Mouse (Mus musculus) limb, embryonic 15.5 days (tissue): ENCODE measurements around the gene Lhx9. TPM values are rescaled to one million over a fixed set of nuclear protein-coding genes. Genes with fewer than 3 reads are reported as not detected.
"Not testable (repeated sequence)": the region's sequence is repeated elsewhere in the genome, so short reads cannot be mapped to it uniquely, and the experiment has no call there.

ENCODE experiments used
- ATAC-seq: fragments of 200-750 bp; cut with Nextera tagmentation; 2 replicates; pipeline ENCODE4 v1.8.0; 2017; ENCODE audit warnings: low read depth, moderate TSS enrichment; ENCODE audit not compliant: insufficient number of reproducible peaks, low FRiP score, low TSS enrichment
- H3K27ac ChIP-seq: fragments of 300-500 bp; sonication (generic); 2 replicates; pipeline ENCODE4 v1.5.1; 2015; ENCODE audit warnings: moderate library complexity, mild to moderate bottlenecking, inconsistent platforms
- H3K27me3 ChIP-seq: fragments of 300-500 bp; sonication (generic); 2 replicates; pipeline ENCODE4 v1.6.1; 2015; ENCODE audit warnings: inconsistent platforms
- H3K36me3 ChIP-seq: fragments of 300-500 bp; sonication (generic); 2 replicates; pipeline ENCODE4 v1.6.1; 2015; ENCODE audit warnings: inconsistent platforms
- H3K4me1 ChIP-seq: fragments of 300-500 bp; sonication (generic); 2 replicates; pipeline ENCODE4 v1.6.1; 2015; ENCODE audit warnings: inconsistent platforms
- H3K4me2 ChIP-seq: fragments of 300-500 bp; sonication (generic); 2 replicates; pipeline ENCODE4 v1.6.1; 2015; ENCODE audit warnings: mild to moderate bottlenecking, inconsistent platforms
- H3K4me3 ChIP-seq: fragments of 300-500 bp; sonication (generic); 2 replicates; pipeline ENCODE4 v1.5.1; 2015; ENCODE audit warnings: mild to moderate bottlenecking, inconsistent platforms
- H3K9ac ChIP-seq: fragments of 300-500 bp; sonication (generic); 2 replicates; pipeline ENCODE4 v1.6.1; 2015; ENCODE audit warnings: inconsistent platforms
- H3K9me3 ChIP-seq: fragments of 300-500 bp; sonication (generic); 2 replicates; pipeline ENCODE4 v1.6.1; 2016; ENCODE audit warnings: inconsistent platforms
- WGBS: fragments of 180-500 bp; shearing (Covaris S2); methylation state at CpG from one replicate; pipeline ENCODE4 v1.1.7; 2015; 5-methylcytosine and 5-hydroxymethylcytosine counted together
- polyA plus RNA-seq: library from polyadenylated mRNA; unstranded; fragments of >200 nt; fragmentation: Nextera tagmentation; extraction: Ambion mirVana; gene quantifications from 2 replicates; pipeline ENCODE4 v1.2.1, GENCODE M21; 2015

Gene Lhx9
- polyA plus RNA-seq = 11.7 and 13.5 TPM in 2 replicates

DNA sequence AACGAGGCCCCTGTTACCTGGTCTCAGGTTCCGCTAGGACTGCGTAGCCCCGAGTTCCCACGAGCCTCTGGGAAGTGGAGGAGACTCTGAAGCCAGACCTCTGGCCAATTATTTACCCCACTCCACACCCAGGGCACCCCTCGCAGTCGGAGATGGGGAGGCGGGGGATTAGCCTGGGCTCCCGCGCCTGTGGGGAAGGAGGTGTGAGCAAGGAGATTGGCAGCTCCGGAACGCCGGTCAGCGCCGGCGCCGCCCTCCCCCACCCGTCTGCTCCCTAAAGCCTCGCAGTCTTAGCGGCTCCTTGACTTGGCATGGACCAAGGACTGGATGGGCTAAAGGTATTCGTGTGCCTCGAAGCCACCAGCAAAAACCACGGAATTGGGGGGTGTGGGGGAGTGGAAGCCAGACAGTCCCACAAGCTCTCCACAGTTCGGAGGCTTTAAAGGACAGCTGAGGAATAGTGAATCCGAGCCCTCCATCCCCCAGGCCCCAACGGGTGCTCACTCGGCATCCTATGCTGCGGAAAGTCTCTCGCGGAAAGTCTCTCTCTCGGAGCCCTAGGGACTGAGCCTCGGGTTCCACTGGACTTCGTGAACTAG is at the start of gene Lhx9:
Gene Lhx9, minus strand, starts transcription at position 67 of the 599 bp plus-strand sequence.
- H3K27ac ChIP-seq = no peak within 1 kb of the TSS
- peak within 1 kb of the TSS; percentile 7; the same call in 1 of the 2 replicates for H3K9ac ChIP-seq
- H3K36me3 ChIP-seq = peaks cover 7% of the 10 kb centered on the region
- H3K4me3 ChIP-seq = peak within 1 kb of the TSS; percentile 40
- WGBS = under 1% methylated on average over 33 of the region's 33 CpGs
- peaks cover 27% of the 10 kb centered on the region for H3K4me1 ChIP-seq
- H3K27me3 ChIP-seq = peaks cover 61% of the 10 kb centered on the region
- no peaks in the 10 kb centered on the region for H3K9me3 ChIP-seq
- peak within 1 kb of the TSS; percentile 72 for H3K4me2 ChIP-seq
- peak; percentile 37; the same call in 1 of the 2 replicates for ATAC-seq

DNA sequence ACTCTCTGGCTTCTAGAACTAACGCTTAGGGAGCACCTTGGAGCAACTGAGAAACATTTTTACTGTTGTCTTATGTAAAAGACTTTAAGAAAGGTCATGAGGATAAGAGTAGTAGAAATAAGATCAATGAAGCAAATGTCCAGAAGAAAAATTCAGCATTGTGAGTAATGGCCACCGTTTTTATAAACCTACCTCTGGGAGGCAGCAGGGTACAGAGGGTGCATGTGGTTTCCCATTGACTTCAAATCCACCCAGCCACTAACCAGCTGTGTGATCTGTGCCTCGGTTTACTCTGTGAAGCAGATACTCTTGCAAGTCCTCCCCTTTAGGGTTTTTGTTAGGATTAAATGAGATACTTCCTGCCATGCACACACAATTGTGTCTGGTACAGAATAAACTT is 47.7 kb upstream of the Lhx9 start:
- WGBS = 80% methylated on average over 3 of the region's 3 CpGs
- Histone ChIP-seq H3K9ac (no peak overlapping the region), H3K4me3 (no peak overlapping the region), H3K4me2 (no peak overlapping the region), H3K4me1 (no peaks in the 10 kb centered on the region), H3K27ac (no peak overlapping the region), H3K27me3 (no peaks in the 10 kb centered on the region), H3K9me3 (no peaks in the 10 kb centered on the region), H3K36me3 (no peaks in the 10 kb centered on the region)
- ATAC-seq = no peak

DNA sequence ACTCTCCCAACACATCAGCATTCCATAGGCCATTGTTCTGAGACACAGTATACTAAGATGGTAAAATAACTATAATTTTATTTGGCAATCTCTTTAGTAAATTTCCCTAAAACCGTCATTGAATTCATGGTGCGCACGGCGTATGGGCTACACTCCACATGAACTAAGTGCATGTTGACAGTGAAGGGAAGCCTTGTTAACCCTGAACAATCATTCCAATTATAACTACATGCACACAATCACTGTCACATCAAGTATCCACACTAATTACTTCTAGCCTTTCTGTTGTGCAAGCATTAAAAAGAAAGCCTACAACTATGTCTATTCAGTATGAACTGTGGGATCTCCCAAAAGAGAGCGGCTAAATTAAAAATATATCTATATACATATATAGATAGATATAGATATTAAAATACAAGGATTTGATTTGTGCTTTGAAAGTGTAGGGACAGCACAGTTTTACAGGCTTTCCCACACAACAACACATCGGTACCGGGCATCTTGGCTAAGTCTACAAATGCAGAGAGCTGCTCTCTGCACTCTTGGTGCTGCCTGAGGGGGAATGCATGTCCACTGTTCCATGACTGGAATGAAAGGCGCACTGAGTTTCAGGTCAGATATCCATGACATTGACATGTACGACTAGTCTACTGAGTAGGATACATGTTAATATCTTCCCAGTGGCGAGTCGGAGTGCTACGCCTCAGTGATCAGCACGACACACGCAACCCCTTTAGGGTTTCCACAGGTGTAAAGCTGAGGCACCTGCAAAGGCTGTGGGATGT is 29.3 kb upstream of the Lhx9 start:
- Histone ChIP-seq H3K4me1 (no peaks in the 10 kb centered on the region), H3K4me3 (no peak overlapping the region), H3K27me3 (no peaks in the 10 kb centered on the region), H3K9me3 (no peaks in the 10 kb centered on the region), H3K36me3 (no peaks in the 10 kb centered on the region), H3K4me2 (no peak overlapping the region), H3K9ac (no peak overlapping the region), H3K27ac (no peak overlapping the region)
- no peak for ATAC-seq
- 95% methylated on average over 14 of the region's 14 CpGs for WGBS

DNA sequence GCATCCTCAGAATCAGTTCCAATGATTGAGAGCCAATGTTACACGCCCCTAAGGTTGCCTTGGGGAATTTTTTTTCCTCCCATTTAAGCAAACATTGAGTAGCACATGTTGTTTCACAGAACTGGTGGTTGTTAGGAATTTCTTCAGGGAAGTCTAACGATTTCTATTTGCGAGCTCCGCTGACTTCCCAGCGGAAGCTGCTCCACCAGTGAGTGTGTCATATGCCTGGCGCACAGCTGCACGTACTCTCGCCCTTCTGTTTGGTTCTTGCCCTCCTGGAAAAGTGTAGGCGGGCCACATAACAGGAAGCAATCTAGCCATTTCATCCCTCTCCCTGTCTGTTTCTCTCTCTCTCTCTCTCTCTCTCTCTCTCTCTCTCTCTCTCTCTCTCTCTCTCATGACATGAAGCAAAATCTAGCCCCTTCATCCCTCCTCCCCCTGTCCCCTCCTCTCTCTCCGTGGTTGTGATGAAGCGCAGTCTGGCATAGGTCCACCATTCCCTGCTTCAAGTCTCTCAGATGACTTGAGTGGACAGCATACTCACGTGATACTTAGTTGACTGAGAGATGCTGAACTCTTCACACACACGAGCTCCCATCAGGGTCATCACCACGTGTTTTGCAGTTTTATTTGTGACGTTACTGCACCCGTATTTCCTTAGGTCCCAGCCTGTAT is 28.1 kb upstream of the Lhx9 start:
- Histone ChIP-seq H3K9ac (no peak overlapping the region), H3K27me3 (no peaks in the 10 kb centered on the region), H3K4me3 (peak overlapping the region; percentile 30), H3K4me2 (peak overlapping the region; percentile 41), H3K9me3 (no peaks in the 10 kb centered on the region), H3K4me1 (no peaks in the 10 kb centered on the region), H3K27ac (no peak overlapping the region), H3K36me3 (no peaks in the 10 kb centered on the region)
- WGBS = 34% methylated on average over 16 of the region's 16 CpGs
- 0 out of 2 replicates have a peak, but pooled peaks have one; percentile 35 for ATAC-seq

DNA sequence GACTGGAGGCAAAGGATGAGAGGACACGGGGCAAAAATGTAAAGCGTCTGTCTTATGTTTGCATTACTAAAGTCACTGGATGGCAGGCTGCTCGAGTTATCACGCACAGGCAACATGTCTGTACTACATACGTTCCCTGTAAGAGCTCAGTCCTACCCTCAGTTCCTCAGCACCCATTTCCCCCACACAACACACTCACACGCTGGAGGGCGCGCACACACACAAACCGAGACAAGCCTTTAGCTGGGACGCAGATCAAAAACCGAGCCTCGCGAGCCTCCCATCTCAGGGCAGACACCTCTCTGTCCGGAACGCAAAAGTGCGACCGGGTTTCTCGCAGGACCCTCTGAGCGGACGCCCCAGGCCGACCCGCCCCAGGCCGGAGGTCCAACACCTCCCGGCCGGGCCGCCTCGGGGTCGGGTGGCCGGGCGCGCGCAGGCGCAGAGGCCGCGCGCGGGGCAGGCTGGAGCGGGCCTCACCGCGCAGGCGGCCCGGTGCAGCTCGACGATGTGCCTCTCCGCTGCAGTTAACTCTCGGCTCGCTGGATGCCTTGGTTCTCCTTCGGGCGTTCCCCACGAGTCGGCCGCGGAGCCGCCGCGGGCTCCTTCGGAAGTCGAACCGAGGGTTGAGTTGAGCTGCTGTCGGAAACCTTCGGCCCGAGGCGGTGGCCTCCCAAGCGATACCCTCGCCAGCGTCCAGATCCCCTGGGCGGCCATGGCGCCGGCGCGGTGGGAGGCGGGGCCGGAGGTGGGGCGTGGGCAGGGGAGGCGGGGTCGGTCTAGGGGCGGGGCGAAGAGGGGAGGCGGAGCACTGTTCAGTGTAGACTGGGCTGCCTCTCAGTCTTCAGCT is 7.9 kb upstream of the Lhx9 start, which contains the start of gene 2310009B15Rik:
Gene 2310009B15Rik, minus strand, starts transcription at position 752 of the 850 bp plus-strand sequence.
- H3K4me1 ChIP-seq, H3K27me3 ChIP-seq, H3K9me3 ChIP-seq, H3K36me3 ChIP-seq: not testable (repeated sequence)
- peak within 1 kb of the TSS; percentile 24; the same call in 1 of the 2 replicates for H3K4me2 ChIP-seq
- H3K9ac ChIP-seq = peak within 1 kb of the TSS; percentile 37; the same call in 1 of the 2 replicates
- ATAC-seq = peak; percentile 98
- under 1% methylated on average over 51 of the region's 79 CpGs for WGBS
- H3K4me3 ChIP-seq = peak within 1 kb of the TSS; percentile 48
- peak within 1 kb of the TSS; percentile 88 for H3K27ac ChIP-seq

DNA sequence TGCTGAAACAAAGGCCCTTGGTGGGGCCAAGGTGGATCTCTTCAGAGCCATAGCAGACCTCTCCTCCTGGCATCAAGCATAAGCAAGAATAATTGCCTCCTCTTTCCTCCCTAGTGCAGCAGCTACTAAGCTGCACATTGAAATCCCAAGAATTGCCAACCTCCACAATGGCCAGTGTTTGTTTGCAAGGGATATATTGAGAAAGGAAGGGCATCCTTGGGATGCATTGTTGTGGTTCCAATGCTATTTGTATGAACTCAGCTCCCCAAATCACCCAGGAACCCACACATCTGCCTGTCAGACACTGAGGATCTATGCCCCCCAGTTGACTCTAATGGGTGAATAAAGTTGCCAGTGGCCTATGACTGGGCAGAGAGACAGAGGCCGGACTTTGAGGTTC is 2.4 kb upstream of the Lhx9 start:
- ATAC-seq = no peak
- no peak overlapping the region for H3K27ac ChIP-seq
- peaks cover 24% of the 10 kb centered on the region for H3K4me1 ChIP-seq
- WGBS = 86% methylated on average over 1 of the region's 1 CpGs
- H3K9me3 ChIP-seq = no peaks in the 10 kb centered on the region
- no peak overlapping the region for H3K9ac ChIP-seq
- no peak overlapping the region for H3K4me2 ChIP-seq
- no peak overlapping the region for H3K4me3 ChIP-seq
- H3K27me3 ChIP-seq = peaks cover 42% of the 10 kb centered on the region
- H3K36me3 ChIP-seq = peaks cover 7% of the 10 kb centered on the region

DNA sequence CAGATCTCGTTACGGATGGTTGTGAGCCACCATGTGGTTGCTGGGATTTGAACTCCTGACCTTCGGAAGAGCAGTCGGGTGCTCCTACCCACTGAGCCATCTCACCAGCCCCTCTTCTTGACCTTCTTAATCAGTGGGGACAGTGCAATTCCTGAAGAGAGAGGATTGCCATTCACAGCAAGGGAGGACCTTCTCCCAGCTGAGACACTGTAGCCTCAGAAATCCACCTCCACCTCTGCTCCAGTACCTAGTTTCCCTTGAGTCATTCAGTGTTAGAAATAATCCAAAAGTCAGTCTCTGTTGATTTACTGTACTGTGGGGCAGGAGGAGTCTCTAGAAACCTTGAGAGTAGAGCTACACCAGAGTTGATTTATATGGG is 1.8 kb upstream of the Lhx9 start:
- ATAC-seq = no peak
- no peak overlapping the region for H3K4me3 ChIP-seq
- no peak overlapping the region for H3K4me2 ChIP-seq
- peaks cover 49% of the 10 kb centered on the region for H3K27me3 ChIP-seq
- no peaks in the 10 kb centered on the region for H3K9me3 ChIP-seq
- no peak overlapping the region for H3K27ac ChIP-seq
- peaks cover 24% of the 10 kb centered on the region for H3K4me1 ChIP-seq
- no peak overlapping the region for H3K9ac ChIP-seq
- peaks cover 7% of the 10 kb centered on the region for H3K36me3 ChIP-seq
- 57% methylated on average over 2 of the region's 4 CpGs for WGBS

DNA sequence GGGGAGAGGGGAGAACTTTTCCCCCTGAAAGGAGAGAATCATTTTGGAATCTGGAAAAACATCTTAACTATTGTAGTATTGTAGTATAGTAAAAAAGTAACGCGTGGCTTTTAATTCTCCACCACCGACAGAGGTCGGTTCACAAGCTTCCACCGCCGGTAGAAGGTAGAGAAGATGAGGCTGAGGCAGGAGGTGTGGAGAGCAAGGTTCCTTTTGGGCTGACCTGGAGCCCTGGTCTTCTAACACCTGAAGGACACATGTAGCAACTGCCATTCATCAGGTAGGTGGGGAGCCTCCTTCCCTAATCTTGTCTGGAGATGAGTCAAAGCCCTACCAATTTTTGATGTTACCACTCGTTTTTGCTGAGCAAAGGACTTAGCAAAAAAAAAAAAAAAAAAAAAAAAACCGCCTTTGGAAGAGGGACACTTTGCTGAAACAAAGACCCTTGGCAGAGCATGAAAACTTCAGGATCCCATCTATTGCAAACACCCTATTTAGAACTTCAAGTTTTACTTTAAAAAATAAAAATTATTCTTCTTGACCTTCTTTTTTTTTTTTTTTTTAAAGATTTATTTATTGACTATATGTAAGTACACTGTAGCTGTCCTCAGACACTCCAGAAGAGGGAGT is 1.3 kb upstream of the Lhx9 start:
- no peak overlapping the region for H3K4me2 ChIP-seq
- H3K4me1 ChIP-seq = peaks cover 22% of the 10 kb centered on the region
- H3K36me3 ChIP-seq = peaks cover 7% of the 10 kb centered on the region
- no peak overlapping the region for H3K9ac ChIP-seq
- H3K9me3 ChIP-seq = no peaks in the 10 kb centered on the region
- no peak for ATAC-seq
- H3K27ac ChIP-seq = no peak overlapping the region
- no peak overlapping the region for H3K4me3 ChIP-seq
- 21% methylated on average over 8 of the region's 8 CpGs for WGBS
- H3K27me3 ChIP-seq = peaks cover 54% of the 10 kb centered on the region

DNA sequence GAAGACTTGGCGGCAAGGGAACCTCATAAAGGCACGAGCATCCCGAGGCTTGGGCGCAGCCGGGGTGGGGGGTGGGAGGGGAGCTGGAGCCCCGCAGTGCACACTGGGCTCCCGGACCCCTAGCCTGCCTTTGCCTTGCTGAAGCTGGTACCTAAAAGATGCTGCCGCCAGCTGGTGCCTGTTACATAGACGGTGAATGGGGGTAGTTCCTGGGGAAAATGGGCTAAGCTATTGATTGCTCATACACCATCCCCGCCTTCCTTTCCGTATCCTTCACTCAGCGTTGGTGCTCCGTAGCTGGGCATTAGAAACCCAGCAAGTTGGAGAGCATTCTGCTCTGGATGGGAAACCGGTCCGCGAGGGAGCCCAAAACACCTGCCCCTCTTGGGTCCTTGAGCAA is 351 bp downstream of the Lhx9 start:
- Histone ChIP-seq H3K9ac (no peak overlapping the region), H3K27me3 (peaks cover 61% of the 10 kb centered on the region), H3K9me3 (no peaks in the 10 kb centered on the region), H3K36me3 (peaks cover 7% of the 10 kb centered on the region), H3K4me2 (peak overlapping the region; percentile 72), H3K4me3 (peak overlapping the region; percentile 40), H3K4me1 (peaks cover 33% of the 10 kb centered on the region), H3K27ac (no peak overlapping the region)
- 2% methylated on average over 16 of the region's 16 CpGs for WGBS
- ATAC-seq = peak; percentile 36; the same call in 1 of the 2 replicates

DNA sequence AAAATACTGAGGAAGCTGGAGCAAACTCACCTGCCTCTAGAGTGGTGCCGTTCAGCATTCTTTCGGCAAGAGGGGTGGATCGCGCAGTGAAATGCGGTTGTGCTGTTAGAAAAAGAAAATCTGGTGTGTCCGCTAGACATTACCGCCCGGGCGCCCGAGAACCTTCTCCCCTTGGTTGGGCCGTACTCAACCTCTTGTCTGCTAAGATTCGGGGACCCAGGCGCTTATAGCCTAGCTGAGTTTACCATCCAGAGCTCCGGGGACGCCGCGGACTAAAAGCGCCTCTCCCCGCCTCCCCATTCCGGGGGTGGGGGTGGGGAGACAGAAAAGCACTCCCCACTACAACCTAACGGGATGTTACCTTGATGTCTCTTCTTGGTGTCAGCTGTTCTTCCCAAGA is 1.2 kb downstream of the Lhx9 start:
- no peak for ATAC-seq
- no peak overlapping the region for H3K27ac ChIP-seq
- under 1% methylated on average over 21 of the region's 21 CpGs for WGBS
- peak overlapping the region; percentile 45 for H3K4me2 ChIP-seq
- H3K36me3 ChIP-seq = peaks cover 7% of the 10 kb centered on the region
- peak overlapping the region; percentile 34 for H3K4me3 ChIP-seq
- H3K9ac ChIP-seq = 0 out of 2 replicates have a peak overlapping the region, but pooled peaks have one; percentile 17
- H3K9me3 ChIP-seq = no peaks in the 10 kb centered on the region
- peaks cover 61% of the 10 kb centered on the region for H3K27me3 ChIP-seq
- H3K4me1 ChIP-seq = peaks cover 36% of the 10 kb centered on the region

DNA sequence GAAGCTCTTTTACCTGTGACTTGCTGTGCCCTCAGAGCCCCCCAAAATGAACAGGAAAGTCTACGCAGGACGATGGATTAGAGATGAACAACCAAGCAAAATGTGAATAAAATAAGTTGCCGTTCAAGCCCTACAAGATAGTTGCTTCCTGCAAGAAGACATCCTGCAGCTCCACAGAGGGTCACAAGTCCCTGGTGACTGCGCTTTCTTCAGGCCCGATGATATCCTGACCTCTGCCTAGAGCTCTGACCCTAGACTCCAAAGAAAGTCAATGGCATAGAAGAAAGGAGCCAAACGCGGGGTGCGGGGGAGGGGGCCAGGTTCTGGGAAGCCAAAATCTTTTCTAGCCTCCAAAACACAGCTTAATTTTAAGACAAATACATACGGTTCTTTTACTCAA is 1.8 kb downstream of the Lhx9 start:
- Histone ChIP-seq H3K4me1 (peaks cover 39% of the 10 kb centered on the region), H3K4me2 (peak overlapping the region; percentile 45; the same call in 1 of the 2 replicates), H3K9ac (no peak overlapping the region), H3K9me3 (no peaks in the 10 kb centered on the region), H3K27me3 (peaks cover 59% of the 10 kb centered on the region), H3K4me3 (peak overlapping the region; percentile 34; the same call in 1 of the 2 replicates), H3K36me3 (peaks cover 5% of the 10 kb centered on the region), H3K27ac (no peak overlapping the region)
- ATAC-seq = no peak
- WGBS = 16% methylated on average over 9 of the region's 9 CpGs
